Mouse (Mus musculus) hindlimb bud, embryonic 11.5 days (tissue): ENCODE measurements around the gene Rab11fip5.

Source experiments
- DNase-seq: peaks from one replicate; pipeline ENCODE4 v3.0.0-alpha.2; 2012; ENCODE audit warnings: low read depth, low spot score; ENCODE audit errors: extremely low spot score

Gene Rab11fip5

DNA sequence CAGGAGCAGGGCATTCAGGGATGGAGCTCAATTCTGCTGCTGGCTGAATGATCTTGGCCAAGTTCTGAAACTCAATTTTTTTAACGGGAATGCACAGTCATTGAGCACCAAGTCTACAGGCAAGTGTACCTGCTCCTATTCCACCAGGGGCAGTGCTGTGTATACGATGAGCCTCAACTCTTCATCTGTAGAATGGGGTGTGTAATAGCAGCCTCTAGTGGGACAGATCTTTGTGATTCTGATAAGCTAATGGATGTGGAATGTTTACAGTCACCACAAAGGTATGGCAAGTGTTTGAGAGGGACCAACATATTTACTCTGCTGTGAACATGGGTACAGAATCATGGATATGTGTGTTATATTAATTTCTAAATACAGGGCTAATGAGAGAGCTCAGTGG is 58.2 kb downstream of the Rab11fip5 start:
- DNase-seq, result no peak

DNA sequence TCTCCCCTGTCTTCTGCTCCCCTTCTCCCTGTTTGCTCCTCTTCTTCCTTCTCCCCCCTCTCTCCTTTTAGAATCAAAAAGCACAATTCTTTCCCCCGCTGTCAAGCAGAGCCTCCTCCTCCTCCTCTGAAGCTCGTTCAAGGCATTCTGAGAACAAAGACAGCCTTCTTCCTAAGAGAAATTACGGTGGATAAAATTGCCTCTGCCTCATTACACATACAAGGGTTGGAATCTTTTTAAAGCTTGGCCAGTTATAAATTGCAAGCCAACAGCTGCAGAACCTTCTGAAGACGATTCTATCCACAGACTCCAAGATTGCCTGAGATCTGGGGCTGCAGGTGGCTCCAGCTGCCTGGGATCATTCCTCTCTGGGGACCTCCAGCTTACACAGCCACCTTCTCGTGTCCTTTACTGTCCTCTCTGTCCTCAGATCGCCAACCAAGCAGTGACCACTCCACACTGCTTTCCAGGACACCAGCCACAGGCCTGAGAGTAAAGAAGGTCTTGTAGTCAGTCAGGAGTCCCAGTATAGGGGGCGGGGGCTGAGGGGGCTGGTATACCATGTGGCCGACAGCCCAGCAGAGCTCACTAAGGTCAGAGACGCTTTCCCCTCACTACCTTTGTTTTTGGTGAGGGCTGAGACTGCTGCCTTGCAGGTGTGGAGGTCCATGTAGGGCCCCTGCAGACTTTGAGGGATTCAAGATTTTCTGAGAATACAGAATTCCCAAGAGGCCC is 60.2 kb downstream of the Rab11fip5 start:
- no peak for DNase-seq

DNA sequence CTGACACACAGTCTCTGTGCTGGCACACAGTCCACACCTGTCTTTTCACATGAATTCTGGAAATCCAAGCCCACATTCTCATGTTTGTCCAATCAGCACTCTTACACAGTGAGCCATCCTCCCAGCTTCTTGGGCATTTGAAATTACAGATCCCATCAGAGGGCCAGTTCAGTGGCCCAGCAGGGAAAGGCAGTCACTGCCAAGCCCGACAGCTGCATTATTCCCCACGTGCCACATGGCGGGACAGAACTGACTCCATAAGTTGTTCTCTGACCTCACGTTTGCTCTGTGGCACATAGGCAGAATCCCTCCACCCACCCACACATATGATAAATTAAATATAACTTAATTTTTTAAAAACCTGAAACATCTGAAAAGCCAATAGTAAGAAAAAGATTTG is 66.5 kb downstream of the Rab11fip5 start:
- DNase-seq, result no peak

DNA sequence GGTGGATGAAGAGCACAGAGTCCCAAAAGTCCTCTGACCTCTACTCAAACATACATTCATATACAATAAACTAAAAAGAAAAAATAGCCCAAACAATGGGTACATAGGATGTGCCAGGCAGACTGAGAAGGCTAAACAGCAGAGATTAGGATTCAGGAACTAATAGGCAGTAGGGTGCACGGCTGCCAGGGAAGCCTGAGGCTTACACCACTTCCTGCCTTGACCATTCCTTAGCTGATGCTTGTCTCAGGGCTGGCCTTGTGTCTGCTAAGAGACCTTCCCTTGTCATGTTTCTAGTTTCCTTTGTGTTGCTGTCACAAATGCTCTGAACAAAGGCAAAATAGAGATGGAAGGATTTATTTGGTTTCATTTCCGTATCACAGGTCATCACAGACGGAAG is 68.1 kb downstream of the Rab11fip5 start:
- no peak for DNase-seq

DNA sequence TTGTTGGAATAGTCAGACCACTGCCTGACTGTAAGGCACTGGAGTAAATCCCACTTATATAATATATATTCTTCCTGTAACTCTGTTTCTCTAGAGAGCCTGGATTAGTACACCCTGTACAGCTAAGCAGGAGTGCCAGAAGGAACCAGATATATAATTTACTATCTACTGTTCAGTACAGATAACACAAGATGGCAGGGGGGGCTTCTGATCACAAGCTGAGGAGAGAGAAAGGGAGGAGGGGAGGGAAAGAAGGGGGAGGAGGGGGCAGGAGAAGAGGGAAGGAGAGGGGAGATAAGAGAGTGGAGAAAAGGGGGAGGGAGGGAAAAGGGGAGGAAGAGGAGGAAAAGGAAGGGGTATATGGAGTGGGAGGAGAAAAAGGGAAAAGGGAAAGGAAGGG is 68.6 kb downstream of the Rab11fip5 start:
- no peak for DNase-seq

DNA sequence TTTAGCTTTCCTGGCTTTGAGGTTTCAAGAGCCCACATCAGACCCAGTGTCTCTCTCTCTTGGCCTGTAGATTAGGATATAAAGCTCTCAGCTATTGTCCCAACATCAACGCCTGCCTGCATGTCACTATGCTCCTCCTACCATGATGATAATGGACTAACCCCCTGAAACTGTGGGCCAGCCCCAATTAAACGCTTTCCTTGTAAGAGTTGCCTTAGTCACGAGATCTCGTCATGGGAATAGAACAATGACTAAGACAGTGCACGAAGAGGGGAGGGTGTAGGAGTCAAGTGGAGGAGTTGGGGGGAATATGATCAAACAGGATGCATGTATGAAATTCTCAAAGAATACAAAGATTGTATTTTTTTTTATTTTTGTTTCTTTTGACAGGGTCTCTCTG is 69.5 kb downstream of the Rab11fip5 start:
- DNase-seq, result no peak

DNA sequence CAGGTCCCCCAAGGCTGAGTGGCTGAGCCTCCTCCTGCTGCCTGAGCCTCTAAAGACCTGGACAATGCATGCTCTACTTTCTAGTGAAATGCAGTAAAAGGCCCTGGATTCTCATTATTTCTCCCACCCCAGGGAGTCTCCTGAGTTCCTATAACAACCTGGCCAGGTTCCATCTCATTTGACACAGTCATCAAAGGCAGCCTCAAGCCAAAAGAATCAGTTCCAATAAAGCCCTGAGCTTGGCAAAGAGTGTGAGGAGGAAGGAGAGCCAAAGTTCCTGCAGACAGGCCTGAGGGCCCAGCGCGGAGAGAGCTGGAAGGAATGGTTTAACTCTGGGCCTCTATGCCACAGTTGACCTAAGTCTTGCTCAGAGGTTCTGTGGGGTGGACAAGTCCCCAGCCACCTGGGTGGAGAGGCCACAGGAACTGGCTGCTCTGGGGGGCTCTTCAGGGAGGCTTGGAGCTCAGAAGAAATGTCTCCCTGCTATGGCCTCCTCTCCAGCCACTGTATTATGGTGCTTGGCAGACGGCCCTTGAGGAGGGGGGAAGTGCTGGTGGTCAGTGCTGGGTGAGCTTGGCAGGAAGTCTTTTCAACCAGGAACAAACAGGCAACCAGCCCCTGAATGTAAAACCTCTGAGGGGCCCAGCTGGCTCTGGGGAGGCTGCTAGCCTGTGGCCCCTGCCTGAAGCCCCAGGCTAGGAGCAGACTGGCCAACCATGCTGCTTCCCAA is 71.9 kb downstream of the Rab11fip5 start:
- no peak for DNase-seq

DNA sequence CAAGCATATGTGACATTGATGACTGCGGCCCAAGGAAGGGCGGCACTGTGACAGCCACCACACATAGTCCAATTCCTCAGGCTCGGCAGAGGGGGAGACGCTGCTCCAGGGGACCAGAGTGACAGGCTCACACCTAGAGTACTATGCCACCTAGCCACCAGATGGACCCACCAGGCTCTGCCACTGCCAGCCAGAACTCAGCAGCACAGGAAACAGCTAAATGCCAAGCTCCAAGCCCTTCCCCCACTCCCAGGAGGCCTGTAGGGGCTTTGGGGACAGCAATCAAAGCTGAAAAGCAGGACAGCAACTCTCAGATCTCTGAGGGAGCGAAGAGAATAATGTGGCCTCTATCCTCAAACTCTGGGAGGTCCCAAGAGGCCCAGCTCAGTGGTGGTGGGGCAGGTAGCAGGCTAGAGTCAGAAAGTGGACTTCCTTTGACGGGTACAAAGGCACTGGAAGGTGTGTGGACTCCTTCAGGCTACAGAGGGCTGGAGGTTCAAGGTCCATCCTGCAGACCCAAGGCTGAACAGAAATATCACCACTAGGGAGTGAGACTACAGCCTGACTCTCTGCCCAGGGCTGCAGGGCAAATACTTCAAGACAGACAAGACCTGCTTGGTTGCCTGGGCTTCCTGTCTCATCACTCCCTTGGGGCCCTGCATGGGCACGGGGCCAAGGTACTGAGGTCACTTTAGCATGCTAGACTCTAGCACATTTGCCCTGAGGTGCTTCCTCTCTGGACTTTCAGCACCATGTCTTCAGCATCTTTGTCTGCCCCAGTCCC is 78.9 kb downstream of the Rab11fip5 start:
- DNase-seq, result no peak

DNA sequence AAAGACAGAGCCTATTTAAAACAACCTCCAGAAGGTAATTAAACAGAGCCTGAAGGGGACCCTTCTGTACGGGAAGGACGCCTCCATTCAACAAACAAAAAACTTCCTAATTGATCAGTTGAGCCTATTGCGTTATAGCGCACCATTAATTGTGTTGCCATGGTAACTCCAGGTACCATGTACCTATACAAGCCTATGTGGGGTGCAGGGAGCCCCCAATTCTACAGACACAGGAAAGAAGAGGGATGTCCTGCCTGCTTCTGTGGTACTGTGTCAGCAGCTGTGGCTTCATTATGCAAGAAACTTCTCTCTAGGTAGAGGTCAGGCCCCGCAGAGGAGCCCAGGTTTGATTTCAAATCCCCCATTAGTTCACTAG is 80.4 kb downstream of the Rab11fip5 start:
- no peak for DNase-seq

DNA sequence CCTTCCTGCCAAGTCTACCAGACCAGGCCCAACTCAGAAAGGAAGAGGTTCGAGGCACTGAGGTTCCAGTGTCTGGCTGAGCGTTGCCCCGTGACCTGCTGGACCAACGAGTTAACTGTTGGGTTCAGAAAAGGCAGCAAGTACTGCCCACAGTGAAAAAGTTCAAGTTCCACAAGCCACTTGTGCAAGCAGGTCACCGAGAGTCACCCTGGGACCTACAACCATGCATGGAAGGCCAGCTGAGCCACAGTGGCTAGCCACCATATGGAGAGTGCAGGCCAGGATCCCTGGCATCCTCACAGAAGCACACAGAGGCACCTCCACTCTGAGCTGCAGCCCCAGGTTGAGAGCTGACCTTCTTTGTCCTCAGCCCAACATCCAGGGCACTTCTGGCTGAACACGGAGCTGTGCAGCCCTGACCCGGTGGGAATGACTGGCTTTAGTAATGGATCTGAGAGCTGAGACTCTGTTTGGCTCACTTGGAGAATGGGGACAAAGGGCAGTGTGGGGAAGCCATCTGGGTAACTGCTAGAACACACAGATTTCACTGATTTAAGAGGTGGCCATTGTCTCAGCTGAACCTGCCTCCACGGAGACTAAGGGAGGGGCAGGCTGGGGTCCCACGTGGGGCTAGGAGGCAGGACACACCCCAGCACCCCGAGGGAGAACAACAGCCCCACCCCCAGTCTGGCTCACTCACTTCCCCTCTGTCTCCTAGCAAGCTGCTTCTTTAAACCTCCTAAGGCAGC is 81.0 kb downstream of the Rab11fip5 start:
- DNase-seq, result no peak

DNA sequence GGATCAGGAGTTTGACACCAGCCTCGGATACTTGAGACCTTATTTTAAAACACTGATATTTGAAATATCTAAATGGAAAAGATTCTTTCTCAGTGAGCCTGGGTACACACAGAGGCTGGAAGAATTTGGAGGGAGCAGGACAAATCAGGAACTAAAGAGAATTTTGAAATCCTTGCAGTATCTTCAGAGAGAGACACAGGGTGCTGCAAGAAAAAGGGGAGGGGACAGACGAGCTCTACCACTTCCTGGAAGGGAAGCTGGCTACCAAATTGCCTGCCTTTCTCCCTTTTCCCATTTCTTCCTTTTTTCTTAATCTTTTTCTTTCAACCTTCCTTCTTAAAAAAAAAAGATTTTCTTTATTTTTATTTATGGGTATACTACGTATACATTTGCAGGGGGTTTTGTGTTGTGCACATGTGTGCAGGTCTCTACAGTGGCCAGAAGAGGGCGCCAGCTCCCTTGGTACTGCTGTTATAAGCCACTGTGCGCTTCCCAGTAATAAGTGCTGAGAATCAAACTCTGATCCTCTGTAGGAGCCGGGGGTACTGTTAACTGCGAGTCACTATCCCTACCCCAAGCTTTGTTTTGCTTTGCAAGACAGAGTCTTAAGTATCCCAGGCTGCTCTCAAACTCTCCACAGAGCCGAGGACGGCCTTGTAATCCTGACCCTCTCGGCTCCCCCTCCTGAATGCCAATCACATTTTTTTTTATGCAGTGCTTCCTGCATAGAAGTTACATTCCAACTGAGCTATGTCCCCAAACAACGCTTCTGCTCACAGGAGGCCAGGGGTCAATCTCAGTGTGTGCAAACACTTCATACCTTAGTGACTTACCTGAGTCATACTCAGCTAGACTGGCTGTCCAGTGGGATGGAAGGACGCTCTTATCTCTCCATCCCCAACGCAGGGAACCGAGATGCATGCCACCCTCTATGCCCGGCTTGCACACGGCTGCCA is 83.3 kb downstream of the Rab11fip5 start:
- DNase-seq, result no peak

DNA sequence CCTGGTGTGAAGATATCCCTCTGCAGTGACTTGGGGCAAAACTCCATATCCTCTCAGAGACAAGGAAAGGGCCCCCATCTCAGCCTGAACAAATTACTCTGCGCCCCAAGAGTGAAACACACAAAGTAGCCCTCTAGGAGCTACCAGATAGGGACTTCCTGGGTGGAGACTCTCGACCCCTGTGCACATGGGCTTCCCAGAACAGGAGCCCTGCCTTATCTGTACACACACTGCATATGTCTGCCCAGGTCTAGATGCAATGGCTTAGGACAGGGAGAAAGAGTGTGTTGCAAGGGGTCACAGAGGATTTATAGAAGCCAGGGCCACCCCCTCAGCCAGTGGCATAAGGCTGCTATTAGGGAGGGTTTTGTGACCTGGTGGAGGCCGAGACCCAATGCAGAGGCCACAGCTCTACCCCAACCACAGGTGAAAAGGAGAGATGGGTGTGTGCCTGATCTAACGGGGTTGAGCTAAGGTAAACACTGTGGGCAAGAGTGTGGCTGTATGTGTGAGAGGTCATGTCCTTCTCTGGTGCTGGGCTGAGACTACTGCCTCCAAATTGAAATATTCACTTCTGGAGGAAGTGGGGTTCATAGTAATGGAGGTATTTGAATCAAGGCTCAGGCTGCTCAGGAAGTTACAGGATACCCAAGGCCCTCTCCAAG is 86.1 kb downstream of the Rab11fip5 start:
- DNase-seq, result no peak

DNA sequence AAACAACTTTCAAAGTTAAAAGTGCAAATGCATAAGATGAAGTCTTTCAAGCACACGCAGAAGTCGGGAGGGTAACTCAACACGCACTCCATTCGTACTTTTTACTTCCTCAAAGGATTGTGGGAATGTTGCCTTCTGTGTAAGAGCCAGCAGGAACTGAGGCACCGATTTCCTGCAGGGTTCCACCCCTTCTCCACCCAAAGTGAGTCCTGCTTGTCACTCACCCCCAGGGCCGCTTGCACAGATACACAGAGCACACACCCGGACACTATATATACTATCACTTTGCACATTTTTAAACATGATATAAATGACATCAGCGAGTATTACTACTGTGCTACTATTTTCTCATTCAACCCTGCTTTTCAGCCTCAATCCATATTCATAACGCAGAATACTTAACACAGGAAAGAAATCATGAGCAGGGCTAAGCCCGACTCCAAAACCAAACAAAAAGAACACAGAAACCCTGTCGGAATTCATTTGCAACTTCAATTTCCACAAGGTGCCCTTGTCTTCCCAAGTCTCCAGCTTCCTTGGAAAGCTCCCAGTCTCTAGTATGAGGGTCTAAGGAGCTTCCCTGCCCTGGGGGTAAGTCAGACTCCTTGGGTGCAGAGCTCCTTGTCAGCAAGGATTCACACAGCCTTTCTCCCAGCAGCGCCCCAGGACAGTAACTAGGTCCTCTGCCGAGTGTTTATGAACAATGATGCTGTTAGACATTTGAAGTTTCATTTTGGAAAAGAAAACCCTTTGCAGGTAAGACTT is 88.0 kb downstream of the Rab11fip5 start:
- DNase-seq, result no peak
